Mouse (Mus musculus) liver, embryonic 11.5 days (tissue): ENCODE measurements around the gene Bmp8a. TPM values are rescaled to one million over a fixed set of nuclear protein-coding genes. Genes with fewer than 3 reads are reported as not detected.
"Not testable (repeated sequence)": the region's sequence is repeated elsewhere in the genome, so short reads cannot be mapped to it uniquely, and the experiment has no call there.

Source experiments
- ATAC-seq: fragments of 200-750 bp; cut with Nextera tagmentation; replicated peaks from 2 replicates; pipeline ENCODE4 v1.8.0; 2017; ENCODE audit warnings: moderate number of reproducible peaks, mild to moderate bottlenecking, moderate TSS enrichment, moderate library complexity; ENCODE audit not compliant: low FRiP score
- DNase-seq: peaks from one replicate; pipeline ENCODE4 v3.0.0-alpha.2; 2017; ENCODE audit warnings: low spot score
- H3K27ac ChIP-seq: fragments of 300-500 bp; sonication (generic); 2 replicates; pipeline ENCODE4 v1.5.1; 2014; ENCODE audit warnings: mild to moderate bottlenecking, low read depth, low read length, control low read depth
- H3K27me3 ChIP-seq: fragments of 300-500 bp; sonication (generic); replicated peaks from 2 replicates; pipeline ENCODE4 v1.6.1; 2014; ENCODE audit warnings: low read length, mixed read lengths; ENCODE audit not compliant: control insufficient read depth, insufficient read depth
- H3K36me3 ChIP-seq: fragments of 300-500 bp; sonication (generic); 2 replicates; pipeline ENCODE4 v1.6.1; 2014; ENCODE audit warnings: mild to moderate bottlenecking, low read length, moderate library complexity, mixed read lengths; ENCODE audit not compliant: control insufficient read depth, insufficient read depth
- H3K4me1 ChIP-seq: fragments of 300-500 bp; sonication (generic); replicated peaks from 2 replicates; pipeline ENCODE4 v1.6.1; 2014; ENCODE audit warnings: low read length, mixed read lengths; ENCODE audit not compliant: control insufficient read depth, insufficient read depth
- H3K4me2 ChIP-seq: fragments of 300-500 bp; sonication (generic); 2 replicates; pipeline ENCODE4 v1.6.1; 2014; ENCODE audit warnings: mild to moderate bottlenecking, control low read depth, moderate library complexity
- H3K4me3 ChIP-seq: fragments of 300-500 bp; sonication (generic); 2 replicates; pipeline ENCODE4 v1.5.1; 2014; ENCODE audit warnings: low read depth, low read length, control low read depth
- H3K9ac ChIP-seq: fragments of 300-500 bp; sonication (generic); 2 replicates; pipeline ENCODE4 v1.6.1; 2014; ENCODE audit warnings: low read depth, low read length, control low read depth
- H3K9me3 ChIP-seq: fragments of 300-500 bp; sonication (generic); 2 replicates; pipeline ENCODE4 v1.6.1; 2016; ENCODE audit warnings: low read length, inconsistent platforms, mixed read lengths; ENCODE audit not compliant: control insufficient read depth
- WGBS: fragments of 180-500 bp; shearing (Covaris S2); extraction: QIAGEN DNeasy Blood & Tissue Kit; methylation state at CpG from one replicate; pipeline ENCODE4 v1.1.7; 2014; 5-methylcytosine and 5-hydroxymethylcytosine counted together
- polyA plus RNA-seq: library from polyadenylated mRNA; unstranded; fragments of >200 nt; fragmentation: Nextera tagmentation; extraction: Ambion mirVana; gene quantifications from 2 replicates; pipeline ENCODE4 v1.2.1, GENCODE M21; 2014

Bmp8a gene
- polyA plus RNA-seq, 1 experiment from 2014 or later = 0.63 TPM

DNA sequence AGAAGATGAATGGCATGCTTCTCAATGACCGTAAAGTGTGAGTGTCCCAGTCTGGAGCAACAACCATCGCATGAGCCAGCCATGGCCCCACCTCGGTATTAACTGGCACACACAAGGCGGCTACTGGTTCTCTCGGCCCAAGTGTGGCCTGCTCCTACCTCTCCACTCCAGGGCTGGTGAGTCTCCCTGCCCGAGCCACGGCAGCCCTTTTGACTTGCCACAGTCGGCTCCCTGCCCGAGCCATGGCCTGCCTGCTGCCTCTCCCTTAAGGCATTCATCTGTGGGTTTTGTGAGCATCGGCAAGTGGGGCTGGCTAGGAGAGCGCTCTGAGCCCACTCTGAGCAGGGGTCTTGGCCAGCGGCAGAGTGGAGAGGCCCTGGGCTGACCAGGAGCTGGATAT lies 54.0 kb downstream of the Bmp8a start:
- Histone ChIP-seq H3K36me3 (peaks cover 89% of the 10 kb centered on the region), H3K4me2 (no peak overlapping the region), H3K9me3 (no peaks in the 10 kb centered on the region), H3K27me3 (no peaks in the 10 kb centered on the region), H3K27ac (no peak overlapping the region), H3K4me1 (peaks cover 25% of the 10 kb centered on the region), H3K9ac (no peak overlapping the region), H3K4me3 (no peak overlapping the region)
- no peak for DNase-seq
- WGBS = 93% methylated on average over 12 of the region's 12 CpGs
- no peak for ATAC-seq

DNA sequence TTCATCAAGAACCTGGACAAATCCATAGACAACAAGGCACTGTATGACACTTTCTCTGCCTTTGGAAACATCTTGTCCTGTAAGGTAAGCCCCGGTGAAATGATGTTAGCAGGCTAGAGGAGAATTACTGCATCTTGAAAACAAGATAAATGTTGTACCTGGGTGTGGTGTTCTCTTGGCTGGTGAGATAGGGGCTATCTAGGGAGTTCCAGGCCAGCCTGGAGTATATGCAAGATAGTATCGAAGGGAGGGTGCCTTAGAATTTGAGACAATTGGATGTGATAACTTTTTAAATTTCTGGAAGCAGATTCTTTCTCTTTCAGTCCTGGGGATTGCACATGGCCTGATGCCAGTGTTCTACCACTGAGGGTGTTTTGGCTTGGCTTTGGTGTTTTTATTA lies 56.3 kb downstream of the Bmp8a start:
- H3K27me3 ChIP-seq = no peaks in the 10 kb centered on the region
- peaks cover 70% of the 10 kb centered on the region for H3K36me3 ChIP-seq
- peak overlapping the region; percentile 92 for H3K4me2 ChIP-seq
- peak overlapping the region; percentile 90 for H3K4me3 ChIP-seq
- H3K27ac ChIP-seq = peak overlapping the region; percentile 90
- H3K9me3 ChIP-seq = no peaks in the 10 kb centered on the region
- peaks cover 26% of the 10 kb centered on the region for H3K4me1 ChIP-seq
- peak overlapping the region; percentile 85 for H3K9ac ChIP-seq
- ATAC-seq (peak; percentile 80), DNase-seq (no peak)
- 57% methylated on average over 2 of the region's 2 CpGs for WGBS

GRCm38 (mm10) chr4:123284731-123285624 lies 58.1 kb downstream of the Bmp8a start:
- 60% methylated on average over 6 of the region's 6 CpGs for WGBS
- Histone ChIP-seq H3K9me3 (no peaks in the 10 kb centered on the region), H3K9ac (peak overlapping the region; percentile 85), H3K4me1 (peaks cover 26% of the 10 kb centered on the region), H3K27me3 (no peaks in the 10 kb centered on the region), H3K4me2 (peak overlapping the region; percentile 92), H3K27ac (peak overlapping the region; percentile 90), H3K4me3 (peak overlapping the region; percentile 90), H3K36me3 (peaks cover 54% of the 10 kb centered on the region)
- 0 out of 2 replicates have a peak, but pooled peaks have one; percentile 18 for ATAC-seq
- DNase-seq = no peak

GRCm38 (mm10) chr4:123283675-123284064 lies 59.4 kb downstream of the Bmp8a start:
- peaks cover 26% of the 10 kb centered on the region for H3K4me1 ChIP-seq
- H3K36me3 ChIP-seq = peaks cover 41% of the 10 kb centered on the region
- not testable (repeated sequence) for ATAC-seq, H3K9me3 ChIP-seq, H3K27me3 ChIP-seq, DNase-seq
- peak overlapping the region; percentile 92 for H3K4me2 ChIP-seq
- peak overlapping the region; percentile 90 for H3K4me3 ChIP-seq
- H3K27ac ChIP-seq = peak overlapping the region; percentile 90
- 0% methylated on average over 13 of the region's 15 CpGs for WGBS
- H3K9ac ChIP-seq = peak overlapping the region; percentile 85

DNA sequence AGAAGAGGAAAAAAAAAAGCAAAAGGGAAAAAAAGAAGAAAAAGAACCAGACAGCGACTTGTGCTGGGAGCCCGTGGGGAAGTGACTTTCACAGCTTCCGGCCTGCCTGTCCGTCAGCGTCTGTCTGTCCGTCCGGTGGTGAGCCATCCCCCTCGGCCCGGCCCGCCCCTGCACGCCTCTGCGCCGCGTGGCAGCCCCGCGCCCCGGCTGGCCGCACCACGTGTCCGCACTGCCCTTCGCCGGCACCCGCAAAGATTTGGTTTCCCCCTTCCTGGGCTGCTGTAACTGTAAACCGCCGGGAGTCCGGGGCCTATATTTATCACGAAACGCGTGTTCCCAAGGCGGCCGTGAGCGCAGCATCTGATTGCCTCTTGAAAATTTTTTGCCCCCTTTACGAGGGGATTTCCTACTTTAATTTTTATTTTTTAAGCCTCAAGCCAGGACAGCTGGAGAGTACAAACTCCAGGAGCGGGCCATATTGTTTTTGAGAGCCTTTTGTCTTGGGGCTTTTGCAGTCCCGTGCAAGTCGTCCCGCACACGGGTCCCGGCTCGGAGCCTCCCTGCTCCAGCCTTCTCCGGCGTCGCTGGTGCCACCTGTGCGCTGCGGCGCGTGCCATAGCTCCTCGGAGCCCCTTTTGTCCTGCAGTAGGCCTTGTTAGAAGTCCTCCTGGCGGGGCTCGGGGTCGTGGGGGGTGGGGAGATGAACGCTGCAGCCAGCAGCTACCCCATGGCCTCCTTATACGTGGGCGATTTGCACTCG lies 60.0 kb downstream of the Bmp8a start:
- Histone ChIP-seq H3K9ac (peak overlapping the region; percentile 85), H3K4me3 (peak overlapping the region; percentile 90), H3K36me3 (peaks cover 35% of the 10 kb centered on the region), H3K27ac (peak overlapping the region; percentile 90; the same call in 1 of the 2 replicates), H3K4me2 (peak overlapping the region; percentile 92), H3K4me1 (peaks cover 26% of the 10 kb centered on the region)
- DNase-seq, H3K27me3 ChIP-seq, H3K9me3 ChIP-seq: not testable (repeated sequence)
- WGBS = under 1% methylated on average over 43 of the region's 55 CpGs
- ATAC-seq = peak; percentile 45

DNA sequence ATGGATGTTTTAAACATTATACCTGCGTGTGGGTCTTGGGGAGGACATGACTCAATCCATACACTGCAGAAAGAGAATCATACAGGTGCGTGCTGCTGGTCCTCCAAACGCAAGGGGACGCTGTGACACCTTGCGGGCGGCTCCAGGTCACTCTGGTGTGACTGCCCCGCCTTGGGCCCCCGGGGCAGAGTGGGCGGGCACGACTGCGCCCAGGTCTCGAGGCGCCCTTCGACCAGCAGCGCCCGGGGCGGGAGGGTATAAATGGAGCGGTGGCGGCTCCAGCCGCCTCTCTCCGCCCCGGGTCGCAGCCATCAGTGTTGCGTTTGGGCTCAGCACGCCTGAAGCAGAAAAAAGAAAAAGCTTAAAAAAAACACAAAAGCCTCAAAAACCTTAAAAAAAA lies 60.6 kb downstream of the Bmp8a start:
- Histone ChIP-seq H3K4me1 (peaks cover 23% of the 10 kb centered on the region), H3K4me3 (peak overlapping the region; percentile 90), H3K4me2 (peak overlapping the region; percentile 16; the same call in 1 of the 2 replicates), H3K9ac (peak overlapping the region; percentile 85), H3K36me3 (peaks cover 31% of the 10 kb centered on the region), H3K27ac (no peak overlapping the region; the same call in 1 of the 2 replicates), H3K27me3 (no peaks in the 10 kb centered on the region), H3K9me3 (no peaks in the 10 kb centered on the region)
- ATAC-seq = peak; percentile 90
- peak; percentile 92 for DNase-seq
- WGBS = under 1% methylated on average over 25 of the region's 25 CpGs

- Histone ChIP-seq H3K27me3 (no peaks in the 10 kb centered on the region), H3K4me2 (no peak overlapping the region), H3K36me3 (peaks cover 7% of the 10 kb centered on the region), H3K4me1 (peaks cover 8% of the 10 kb centered on the region), H3K27ac (no peak overlapping the region), H3K4me3 (no peak overlapping the region), H3K9me3 (no peaks in the 10 kb centered on the region), H3K9ac (no peak overlapping the region)
- 61% methylated on average over 3 of the region's 3 CpGs for WGBS
- DNase-seq = no peak
- no peak for ATAC-seq
These were observed 62.9 kb downstream of the Bmp8a start for GRCm38 (mm10) chr4:123280117-123280516.

GRCm38 (mm10) chr4:123271063-123271462 lies 72.0 kb downstream of the Bmp8a start:
- H3K9ac ChIP-seq = no peak overlapping the region
- no peaks in the 10 kb centered on the region for H3K36me3 ChIP-seq
- ATAC-seq (no peak), DNase-seq (no peak)
- no peaks in the 10 kb centered on the region for H3K9me3 ChIP-seq
- WGBS = 89% methylated on average over 3 of the region's 3 CpGs
- H3K27me3 ChIP-seq = 0 out of 2 replicates have a peak, but pooled peaks cover 3% of the 10 kb centered on the region
- no peak overlapping the region for H3K27ac ChIP-seq
- no peak overlapping the region for H3K4me3 ChIP-seq
- H3K4me1 ChIP-seq = no peaks in the 10 kb centered on the region
- H3K4me2 ChIP-seq = no peak overlapping the region
